12 mouse cellular contexts compared by ENCODE assay signal in genomic region chr15:12197361-12197760, GRCm38 (mm10). TPM values are rescaled to one million over a fixed set of nuclear protein-coding genes. Genes with fewer than 3 reads are reported as not detected.
DNase-seq lines count a peak whose midpoint lies in the region; ATAC-seq and TF ChIP-seq lines count a peak whose summit lies in the region.
"Had no signal": no experiment of that assay in that cellular context is flagged by ENCODE, and none has a peak within 500 bp of the region (broad histone marks: within the 10 kb centered on the region; RNA-seq: fewer than 3 reads in every experiment).

No protein-coding gene starts in this region.

- no peak overlapping the region for H3K9ac ChIP-seq in hindbrain, embryonic 12.5 days
- no peak overlapping the region for H3K9ac ChIP-seq in lung, embryonic 15.5 days
- peak overlapping the region; percentile 44 for H3K9ac ChIP-seq in MEL (ENCODE audit: control insufficient read depth, low read depth, low read length, poor library complexity, severe bottlenecking)
- H3K9ac ChIP-seq: forebrain, embryonic 15.5 days; hindbrain, embryonic 15.5 days; lung, embryonic 14.5 days had no signal

- TF ChIP-seq POLR2A in MEL (IDR thresholded peaks at IDR 0.05; ENCODE audit: control insufficient read depth in 1 of 2, insufficient read depth in 1 of 2, low read depth in 1 of 2, low read length in 2 of 2, poor library complexity in 1 of 2): no peak

- no peak overlapping the region for H3K4me2 ChIP-seq in hindbrain, embryonic 12.5 days (replicated peaks)
- 0 out of 2 replicates have a peak overlapping the region, but pooled peaks have one; percentile 23 for H3K4me2 ChIP-seq in lung, embryonic 15.5 days
- H3K4me2 ChIP-seq: forebrain, embryonic 15.5 days; hindbrain, embryonic 15.5 days; midbrain, embryonic 11.5 days had no signal

- WGBS in hindbrain, embryonic 10.5 days: 92% methylated on average over 6 of the region's 6 CpGs
- WGBS in hindbrain, embryonic 12.5 days: 88% methylated on average over 6 of the region's 6 CpGs
- 74% methylated on average over 6 of the region's 6 CpGs for WGBS in lung, embryonic 15.5 days

- H3K9me3 ChIP-seq in hindbrain, embryonic 10.5 days: no peaks in the 10 kb centered on the region
- no peaks in the 10 kb centered on the region for H3K9me3 ChIP-seq in hindbrain, embryonic 12.5 days (replicated peaks)
- no peaks in the 10 kb centered on the region for H3K9me3 ChIP-seq in lung, embryonic 15.5 days
- H3K9me3 ChIP-seq in MEL (replicated peaks; ENCODE audit: insufficient read depth, low read length): no peaks in the 10 kb centered on the region
- H3K9me3 ChIP-seq: forebrain, embryonic 15.5 days; hindbrain, embryonic 15.5 days had no signal

- peaks cover 20% of the 10 kb centered on the region for H3K4me1 ChIP-seq in hindbrain, embryonic 10.5 days (replicated peaks)
- H3K4me1 ChIP-seq in hindbrain, embryonic 12.5 days: 0 out of 2 replicates have a peak, but pooled peaks cover 3% of the 10 kb centered on the region
- H3K4me1 ChIP-seq in lung, embryonic 15.5 days: peaks cover 31% of the 10 kb centered on the region
- peaks cover 0 to 33% of the 10 kb centered on the region in 2 experiments for H3K4me1 ChIP-seq in MEL (ENCODE audit: control insufficient read depth in 1 of 2, insufficient read depth in 2 of 2, low read length in 2 of 2)
- H3K4me1 ChIP-seq: forebrain, embryonic 15.5 days; hindbrain, embryonic 15.5 days had no signal

- TF ChIP-seq EP300 in MEL (IDR thresholded peaks at IDR 0.05; ENCODE audit: low read depth in 1 of 2, low read length in 2 of 2): no peak

- no peak for ATAC-seq in hindbrain, embryonic 12.5 days (ENCODE audit: low FRiP score)
- ATAC-seq in lung, embryonic 15.5 days (ENCODE audit: borderline replicate concordance, extremely low read depth, low FRiP score, low TSS enrichment): no peak

- H3K79me2 ChIP-seq in MEL (ENCODE audit: control insufficient read depth, insufficient read depth, low read length, poor library complexity): no peaks in the 10 kb centered on the region; the same call in 1 of the 2 replicates

- no peak overlapping the region for H3K4me3 ChIP-seq in hindbrain, embryonic 10.5 days
- no peak overlapping the region for H3K4me3 ChIP-seq in hindbrain, embryonic 12.5 days
- H3K4me3 ChIP-seq in lung, embryonic 15.5 days: no peak overlapping the region
- no peak overlapping the region for H3K4me3 ChIP-seq in MEL (ENCODE audit: control insufficient read depth in 1 of 2, insufficient read depth in 1 of 2, low read depth in 2 of 2, low read length in 2 of 2)
- H3K4me3 ChIP-seq: erythroblast, embryonic 14.5 days; forebrain, embryonic 15.5 days; hindbrain, embryonic 15.5 days had no signal

- peaks cover 3% of the 10 kb centered on the region; the same call in 1 of the 2 replicates for H3K27me3 ChIP-seq in hindbrain, embryonic 10.5 days (ENCODE audit: insufficient read depth, poor library complexity, severe bottlenecking)
- no peaks in the 10 kb centered on the region for H3K27me3 ChIP-seq in hindbrain, embryonic 12.5 days
- H3K27me3 ChIP-seq in lung, embryonic 15.5 days: no peaks in the 10 kb centered on the region
- no peaks in the 10 kb centered on the region for H3K27me3 ChIP-seq in MEL (ENCODE audit: control insufficient read depth in 1 of 2, insufficient read depth in 2 of 2, low read length in 2 of 2)
- H3K27me3 ChIP-seq: forebrain, embryonic 15.5 days; hindbrain, embryonic 15.5 days had no signal

- no peak for TF ChIP-seq CTCF in MEL (IDR thresholded peaks at IDR 0.05 in 2 of 3, conservative IDR thresholded peaks at IDR 0.05 in 1 of 3; ENCODE audit: control insufficient read depth in 1 of 3, insufficient read depth in 1 of 3, low read depth in 2 of 3, low read length in 3 of 3, poor library complexity in 1 of 3, severe bottlenecking in 1 of 3)

- no peak for TF ChIP-seq RAD21 in MEL (IDR thresholded peaks at IDR 0.05; ENCODE audit: low read depth, low read length)

- peak overlapping the region; percentile 62 for H3K27ac ChIP-seq in hindbrain, embryonic 10.5 days
- H3K27ac ChIP-seq in hindbrain, embryonic 12.5 days: no peak overlapping the region
- no peak overlapping the region for H3K27ac ChIP-seq in lung, embryonic 15.5 days
- H3K27ac ChIP-seq in MEL (ENCODE audit: control insufficient read depth, low read depth, low read length): no peak overlapping the region
- H3K27ac ChIP-seq: forebrain, embryonic 15.5 days; hindbrain, embryonic 15.5 days had no signal

- no peak for DNase-seq in hindbrain, embryonic 10.5 days (ENCODE audit: low spot score)
- DNase-seq in lung, postnatal 10 days: no peak
- DNase-seq in MEL (ENCODE audit: low read depth, low spot score): no peak
- peak; percentile 55 to 73 for DNase-seq in kidney, postnatal 25 days
- DNase-seq in retina, postnatal 1 day: no peak

- H3K36me3 ChIP-seq in hindbrain, embryonic 10.5 days: no peaks in the 10 kb centered on the region; the same call in 1 of the 2 replicates
- no peaks in the 10 kb centered on the region for H3K36me3 ChIP-seq in hindbrain, embryonic 12.5 days
- no peaks in the 10 kb centered on the region for H3K36me3 ChIP-seq in lung, embryonic 15.5 days
- peaks cover 0 to 17% of the 10 kb centered on the region in 2 experiments; a peak in 2 of 4 replicates for H3K36me3 ChIP-seq in MEL (ENCODE audit: control insufficient read depth in 1 of 2, insufficient read depth in 2 of 2, low read length in 2 of 2)
- H3K36me3 ChIP-seq: forebrain, embryonic 15.5 days; hindbrain, embryonic 15.5 days had no signal

TF ChIP-seq in MEL, 35 proteins besides CTCF, POLR2A, EP300 and RAD21:
- no peak for TF ChIP-seq CHD1 (IDR thresholded peaks at IDR 0.05; ENCODE audit: low read depth, low read length)
- TF ChIP-seq MYC (IDR thresholded peaks at IDR 0.05; ENCODE audit: low read depth, low read length): no peak
- no peak for TF ChIP-seq USF1 (IDR thresholded peaks at IDR 0.05; ENCODE audit: low read depth, low read length)
- no peak for TF ChIP-seq UBTF (IDR thresholded peaks at IDR 0.05; ENCODE audit: borderline replicate concordance, insufficient read depth, low read depth, low read length)
- no peak for TF ChIP-seq ETS1 (IDR thresholded peaks at IDR 0.05; ENCODE audit: low read depth, low read length)
- TF ChIP-seq HCFC1 (IDR thresholded peaks at IDR 0.05; ENCODE audit: low read depth, low read length): no peak
- TF ChIP-seq BHLHE40 (IDR thresholded peaks at IDR 0.05; ENCODE audit: borderline replicate concordance, low read depth, low read length): no peak
- no peak for TF ChIP-seq MYB (IDR thresholded peaks at IDR 0.05; ENCODE audit: low read depth, low read length)
- no peak for TF ChIP-seq ZNF384 (IDR thresholded peaks at IDR 0.05; ENCODE audit: low read depth, low read length)

RNA-seq across cellular contexts. Expression of gene Mtmr12, which starts 7.5 kb away (rescaled TPM):
- polyA plus RNA-seq in hindbrain, embryonic 10.5 days (2016; fragmentation: Nextera tagmentation; extraction: Ambion mirVana): 15.1 and 17.9 TPM in 2 replicates
- 16.5 and 16.6 TPM in 2 replicates for polyA plus RNA-seq in hindbrain, embryonic 12.5 days (2016; fragmentation: Nextera tagmentation; extraction: Ambion mirVana)
- polyA plus RNA-seq in lung, embryonic 15.5 days (2015; fragmentation: Nextera tagmentation; extraction: Ambion mirVana): 18.2 and 19.1 TPM in 2 replicates
- 14.3 and 18.0 TPM in 2 replicates for total RNA-seq in MEL (2012; rRNA removed)
- 10 to 100 TPM in 1 of 2 experiments, not detected in 1; 38.2 TPM for polyA plus RNA-seq in MEL (2012; ENCODE audit: insufficient read depth in 1 of 2, insufficient read length in 2 of 2, low read depth in 1 of 2, low replicate concordance in 2 of 2, missing spikeins in 1 of 2)

Comparison
In these comparisons a context has a peak if more than half of its experiments do, and no peak if none do; other contexts are left out.
1. DNase-seq: peak in kidney, postnatal 25 days (2 of 2); none in hindbrain, embryonic 10.5 days (single experiment), lung, postnatal 10 days (single experiment), MEL (single experiment) and retina, postnatal 1 day (single experiment).